Mouse (Mus musculus): ENCODE results near the gene Lrch3. TPM values are rescaled to one million over a fixed set of nuclear protein-coding genes. Genes with fewer than 3 reads are reported as not detected.

Gene Lrch3
- total RNA-seq, 2 experiments from 2014 or later = 12.1 to 37.8 TPM

Other genes with a start within 250 kb of the Lrch3 start
- gene Muc4, start 178.2 kb upstream of the Lrch3 start, total RNA-seq (2014; fragmentation: Nextera tagmentation) = not detected in 2 replicates
- not detected in 2 replicates for gene Muc4, start 178.2 kb upstream of the Lrch3 start, total RNA-seq (2017)
- not detected in 2 replicates for gene Muc20, start 116.7 kb upstream of the Lrch3 start, total RNA-seq (2014; fragmentation: Nextera tagmentation)
- gene Muc20, start 116.7 kb upstream of the Lrch3 start, total RNA-seq (2017) = not detected in 2 replicates
- gene Smbd1, start 103.6 kb upstream of the Lrch3 start, total RNA-seq (2014; fragmentation: Nextera tagmentation) = not detected in 2 replicates
- gene Smbd1, start 103.6 kb upstream of the Lrch3 start, total RNA-seq (2017) = not detected in 2 replicates
- gene Fyttd1, start 36.6 kb upstream of the Lrch3 start, total RNA-seq (2014; fragmentation: Nextera tagmentation) = 15.9 and 23.6 TPM in 2 replicates
- gene Fyttd1, start 36.6 kb upstream of the Lrch3 start, total RNA-seq (2017) = 58.2 and 68.9 TPM in 2 replicates
- gene Rubcn, start 36.3 kb upstream of the Lrch3 start, total RNA-seq (2014; fragmentation: Nextera tagmentation) = 19.7 and 31.5 TPM in 2 replicates
- 10.4 and 12.9 TPM in 2 replicates for gene Rubcn, start 36.3 kb upstream of the Lrch3 start, total RNA-seq (2017)
- 0.81 TPM in 1 of 2 replicates, not detected in the other for gene Iqcg, start 142.1 kb downstream of the Lrch3 start, total RNA-seq (2014; fragmentation: Nextera tagmentation)
- 2.4 and 5.6 TPM in 2 replicates for gene Iqcg, start 142.1 kb downstream of the Lrch3 start, total RNA-seq (2017)
- 3,504 and 3,720 TPM in 2 replicates for gene Rpl35a, start 142.4 kb downstream of the Lrch3 start, total RNA-seq (2014; fragmentation: Nextera tagmentation)
- 2,270 and 2,292 TPM in 2 replicates for gene Rpl35a, start 142.4 kb downstream of the Lrch3 start, total RNA-seq (2017)
- gene Lmln, start 148.4 kb downstream of the Lrch3 start, total RNA-seq (2014; fragmentation: Nextera tagmentation) = 3.6 and 8.5 TPM in 2 replicates
- gene Lmln, start 148.4 kb downstream of the Lrch3 start, total RNA-seq (2017) = 3.3 and 3.5 TPM in 2 replicates